Mouse (Mus musculus): Measurements from ENCODE around the gene Cnst.
A peak's percentile ranks its signal among the peaks of the same experiment; 100 is the strongest.

Gene Cnst

GRCm38 (mm10) chr1:179644151-179644550, 98.0 kb downstream of the Cnst start:
- no peak for DNase-seq (ENCODE audit: low spot score in 2 of 2)

- peak; percentile 53 to 78 for DNase-seq (ENCODE audit: low spot score in 2 of 2)
Observed at GRCm38 (mm10) chr1:179645101-179645979, 99.2 kb downstream of the Cnst start.

GRCm38 (mm10) chr1:179645980-179646268, 99.8 kb downstream of the Cnst start:
- DNase-seq (ENCODE audit: low spot score in 2 of 2), result no peak

- peak in 1 of 2 experiments; percentile 1 for DNase-seq (ENCODE audit: low spot score in 2 of 2)
Observed at GRCm38 (mm10) chr1:179648678-179649077, 102.5 kb downstream of the Cnst start.

GRCm38 (mm10) chr1:179649324-179649723, 103.2 kb downstream of the Cnst start:
- DNase-seq (ENCODE audit: low spot score in 2 of 2), result no peak

GRCm38 (mm10) chr1:179650284-179650683, 104.1 kb downstream of the Cnst start:
- DNase-seq (ENCODE audit: low spot score in 2 of 2), result no peak

GRCm38 (mm10) chr1:179651224-179651623, 105.1 kb downstream of the Cnst start:
- DNase-seq (ENCODE audit: low spot score in 2 of 2), result peak in 1 of 2 experiments; percentile 5

GRCm38 (mm10) chr1:179663065-179663464, 116.9 kb downstream of the Cnst start:
- DNase-seq (ENCODE audit: low spot score in 2 of 2), result no peak

GRCm38 (mm10) chr1:179664309-179664930, 118.2 kb downstream of the Cnst start:
- no peak for DNase-seq (ENCODE audit: low spot score in 2 of 2)

- peak in 1 of 2 experiments; percentile 6 for DNase-seq (ENCODE audit: low spot score in 2 of 2)
Observed at GRCm38 (mm10) chr1:179666971-179667370, 120.8 kb downstream of the Cnst start.

GRCm38 (mm10) chr1:179667450-179667849, 121.3 kb downstream of the Cnst start:
- DNase-seq (ENCODE audit: low spot score in 2 of 2), result no peak

- peak; percentile 74 to 87 for DNase-seq (ENCODE audit: low spot score in 2 of 2)
Observed at GRCm38 (mm10) chr1:179668013-179668805, 122.0 kb downstream of the Cnst start, which contains the start of gene Sccpdh. TSS of gene Sccpdh (plus strand) at chr1:179668210.

GRCm38 (mm10) chr1:179668836-179669537, 122.8 kb downstream of the Cnst start:
- DNase-seq (ENCODE audit: low spot score in 2 of 2), result peak in 1 of 2 experiments; percentile 13

- DNase-seq (ENCODE audit: low spot score in 2 of 2), result no peak
Observed at GRCm38 (mm10) chr1:179674355-179674754, 128.2 kb downstream of the Cnst start.

- no peak for DNase-seq (ENCODE audit: low spot score in 2 of 2)
Observed at GRCm38 (mm10) chr1:179677031-179677430, 130.9 kb downstream of the Cnst start.
